Mouse (Mus musculus) regulatory T cell (primary cell): Measurements from ENCODE around the gene Cep350.
"Not testable (repeated sequence)": the region's sequence is repeated elsewhere in the genome, so short reads cannot be mapped to it uniquely, and the experiment has no call there.

Source experiments
- in situ Hi-C: fragments of 300-600 bp; cut with MboI, MseI; formaldehyde crosslinking; loops from one replicate; pipeline ENCODE4 v1.15.1; 2025; ENCODE audit warnings: high pct_unique_total_duplicates

The Cep350 gene

GRCm38 (mm10) chr1:155886846-155887245 lies 86.2 kb downstream of the Cep350 start:
- in situ Hi-C loops, result no loop called here

DNA sequence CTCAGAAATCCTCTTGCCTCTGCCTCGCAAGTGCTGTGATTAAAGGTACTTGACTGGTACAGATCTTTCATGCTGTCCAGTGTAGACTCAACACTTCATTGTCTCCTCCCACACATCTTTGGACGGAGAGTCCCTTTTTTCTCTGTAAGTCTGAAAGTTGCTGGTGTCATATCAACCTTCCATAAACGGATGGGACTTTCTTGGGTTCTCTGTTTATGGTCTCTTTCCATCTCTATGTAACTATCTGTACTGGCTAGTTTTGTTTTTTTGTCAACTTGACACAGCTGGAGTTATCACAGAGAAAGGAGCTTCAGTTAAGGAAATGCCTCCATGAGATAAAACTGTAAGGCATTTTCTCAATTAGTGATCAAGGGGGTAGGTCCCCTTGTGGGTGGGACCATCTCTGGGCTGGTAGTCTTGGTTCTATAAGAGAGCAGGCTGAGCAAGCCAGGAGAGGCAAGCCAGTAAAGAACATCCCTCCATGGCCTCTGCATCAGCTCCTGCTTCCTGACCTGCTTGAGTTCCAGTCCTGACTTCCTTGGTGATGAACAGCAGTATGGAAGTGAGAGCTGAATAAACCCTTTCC lies 90.3 kb downstream of the Cep350 start:
- in situ Hi-C loops, result not testable (repeated sequence)

- in situ Hi-C loops, result no loop called here
Observed at GRCm38 (mm10) chr1:155879596-155879995, 93.5 kb downstream of the Cep350 start.

DNA sequence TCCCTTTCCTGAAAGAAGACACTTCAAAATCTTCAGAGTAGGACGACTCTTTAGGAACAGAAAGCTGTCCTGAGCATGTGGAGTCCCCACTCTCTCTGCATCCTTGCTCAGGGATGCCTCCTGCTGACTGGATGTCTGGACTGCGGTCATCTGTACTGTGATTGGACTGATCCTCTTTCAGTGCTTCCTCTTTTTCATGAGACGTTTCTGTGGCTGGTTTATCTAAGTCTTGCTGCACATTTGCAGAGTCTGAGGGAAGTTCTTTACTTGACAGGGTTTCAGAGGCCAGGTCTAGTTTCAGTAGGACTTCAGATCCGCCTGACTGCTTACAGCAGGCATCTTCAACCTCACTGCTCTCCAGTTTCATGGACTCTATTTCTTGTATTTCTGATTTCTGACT lies 110.1 kb downstream of the Cep350 start:
- in situ Hi-C loops, result no loop called here

DNA sequence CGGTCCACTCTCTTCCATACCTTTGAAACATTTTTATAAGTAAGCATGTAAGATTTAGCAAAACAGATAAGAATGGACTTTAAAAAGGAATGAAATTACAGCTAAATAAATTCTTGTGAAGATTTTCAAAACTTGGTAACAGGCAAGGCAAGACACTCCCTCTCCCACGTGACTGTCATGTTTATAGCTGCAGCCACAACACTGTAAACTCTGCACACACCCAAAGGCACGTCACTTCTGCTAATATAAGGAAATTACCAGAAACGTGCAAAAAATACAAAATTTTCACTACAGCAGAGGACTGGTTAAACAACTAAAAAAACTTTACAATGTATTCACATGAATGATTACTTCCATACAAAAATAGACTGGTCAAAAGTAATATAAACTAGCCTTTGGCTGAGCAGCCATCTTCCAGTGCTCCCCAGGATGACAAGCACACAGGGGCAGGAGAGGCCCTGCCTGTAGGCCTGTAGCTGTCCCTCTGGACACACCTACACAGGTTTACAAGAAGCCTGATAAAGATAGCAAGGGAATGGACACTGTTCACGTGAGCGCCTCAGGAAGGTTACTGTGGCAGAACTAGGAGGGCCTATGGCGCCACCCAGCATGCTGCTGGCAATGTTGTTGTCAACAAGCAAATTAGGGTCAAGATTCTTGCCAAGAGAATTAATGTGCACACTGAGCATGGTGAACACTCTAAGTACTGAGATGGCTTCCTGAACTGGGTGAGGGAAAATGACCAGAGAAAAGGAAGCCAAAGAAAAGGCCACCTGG lies 117.9 kb downstream of the Cep350 start:
- in situ Hi-C loops, result no loop called here

DNA sequence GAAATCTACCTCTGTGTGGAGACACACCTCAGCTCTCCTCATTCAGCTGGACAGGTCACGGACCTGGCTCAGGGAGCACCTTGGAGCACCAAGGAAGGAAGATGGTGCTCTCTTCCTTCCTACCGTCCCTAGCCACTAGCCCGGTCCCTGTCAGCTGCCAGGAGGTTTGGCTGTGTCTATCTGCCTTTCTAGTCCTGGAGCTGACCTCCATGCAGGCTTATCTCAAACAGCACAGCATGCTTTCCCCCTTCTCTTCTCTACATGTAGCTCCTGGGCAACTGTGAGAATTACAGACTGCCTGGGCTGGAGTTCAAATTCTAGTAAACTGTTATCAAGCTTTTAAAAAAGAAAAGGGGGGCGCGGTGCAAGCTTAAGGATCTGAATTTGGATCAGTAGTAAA lies 120.0 kb downstream of the Cep350 start:
- in situ Hi-C loops, result no loop called here

DNA sequence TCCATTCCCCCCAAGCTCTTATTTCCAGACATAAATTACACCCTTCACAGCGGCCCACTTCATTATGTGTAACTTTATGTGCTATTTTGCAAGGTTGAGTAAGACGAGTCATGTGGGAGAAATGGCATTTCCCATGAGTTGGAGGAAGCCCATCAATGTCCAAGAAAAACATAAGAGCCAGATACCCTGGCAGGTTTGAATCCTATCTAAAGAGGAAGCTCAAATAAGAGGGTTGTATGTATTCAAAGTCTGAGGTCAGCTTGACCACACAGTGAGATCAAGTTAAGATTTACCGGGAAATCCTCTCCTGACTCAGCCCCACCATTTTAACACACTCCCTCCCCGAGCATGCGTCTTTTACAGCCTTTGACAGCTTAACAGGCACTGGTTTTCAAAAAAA lies 128.8 kb downstream of the Cep350 start:
- in situ Hi-C loops, result no loop called here

GRCm38 (mm10) chr1:155843538-155843937 lies 129.5 kb downstream of the Cep350 start:
- in situ Hi-C loops, result no loop called here

- in situ Hi-C loops, result no loop called here
Observed at GRCm38 (mm10) chr1:155835667-155836066, 137.4 kb downstream of the Cep350 start.

DNA sequence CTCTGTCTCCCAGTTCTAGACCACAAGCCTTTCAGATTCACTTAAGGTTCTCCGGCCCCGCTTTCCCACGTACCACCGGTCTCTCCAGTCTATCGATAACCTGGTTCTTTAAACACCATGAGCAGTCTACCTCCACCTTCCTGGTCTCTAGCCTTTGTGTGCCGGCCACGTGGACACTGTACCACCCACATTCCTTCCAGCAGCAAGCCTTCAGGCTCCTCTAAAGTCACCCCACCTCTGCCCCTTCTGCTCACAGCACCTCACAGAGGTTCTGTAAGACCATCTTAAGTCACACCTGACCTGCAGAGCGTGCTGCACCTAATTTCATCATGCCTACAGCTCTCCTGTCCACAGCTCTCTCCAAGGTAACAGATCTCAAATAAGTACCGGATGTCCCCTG lies 139.4 kb downstream of the Cep350 start:
- in situ Hi-C loops, result no loop called here

GRCm38 (mm10) chr1:155831958-155832357 lies 141.1 kb downstream of the Cep350 start:
- in situ Hi-C loops, result no loop called here

DNA sequence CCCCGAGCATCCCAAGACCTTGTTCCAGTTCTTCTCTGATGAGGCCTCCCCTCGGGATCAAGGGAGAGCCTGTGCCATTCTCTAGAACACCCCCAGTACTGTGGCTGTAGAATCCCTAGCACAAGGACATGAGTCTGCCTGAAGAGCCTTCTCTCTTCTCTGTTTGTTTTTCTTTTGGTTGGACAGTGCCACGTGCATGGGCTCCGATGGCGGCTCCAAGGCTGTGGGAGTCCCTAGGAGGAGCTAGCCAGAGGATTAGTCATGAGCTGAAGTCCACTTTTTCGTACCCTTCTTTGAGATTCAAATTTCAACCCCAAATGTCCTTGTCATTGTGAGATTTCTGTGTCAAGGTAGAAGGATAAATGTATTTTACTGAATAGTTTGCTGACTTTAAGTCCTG lies 142.2 kb downstream of the Cep350 start:
- in situ Hi-C loops, result no loop called here

DNA sequence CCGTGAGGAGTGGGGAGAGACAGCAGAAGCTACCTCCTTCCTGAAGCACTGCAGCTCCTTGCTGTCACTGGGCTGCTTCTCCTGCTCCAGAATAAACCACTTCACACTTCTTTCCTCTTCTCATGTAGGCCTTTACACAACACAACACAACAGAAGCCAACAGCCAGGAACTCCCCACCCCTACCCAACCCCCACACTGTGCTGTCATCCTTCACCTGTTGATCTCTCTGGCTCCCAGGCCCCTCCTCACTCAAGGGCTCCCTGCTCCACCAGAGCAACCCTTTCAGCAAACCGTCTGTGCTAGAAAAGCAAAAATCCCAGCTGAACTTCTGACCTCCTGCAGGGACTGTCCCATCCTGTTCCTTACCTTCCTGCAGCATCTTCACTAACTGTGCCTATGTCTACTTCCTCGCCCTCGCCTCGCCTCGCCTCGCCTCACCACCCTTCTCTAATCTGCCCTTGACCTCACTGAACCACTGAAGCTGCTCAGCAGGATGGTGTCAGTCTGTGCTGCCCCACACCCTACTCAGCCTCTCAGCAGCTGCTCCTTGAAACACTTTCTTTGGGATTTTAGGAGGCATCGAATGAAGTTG lies 145.3 kb downstream of the Cep350 start:
- in situ Hi-C loops, result no loop called here

GRCm38 (mm10) chr1:155826803-155827395 lies 146.2 kb downstream of the Cep350 start:
- in situ Hi-C loops, result no loop called here

DNA sequence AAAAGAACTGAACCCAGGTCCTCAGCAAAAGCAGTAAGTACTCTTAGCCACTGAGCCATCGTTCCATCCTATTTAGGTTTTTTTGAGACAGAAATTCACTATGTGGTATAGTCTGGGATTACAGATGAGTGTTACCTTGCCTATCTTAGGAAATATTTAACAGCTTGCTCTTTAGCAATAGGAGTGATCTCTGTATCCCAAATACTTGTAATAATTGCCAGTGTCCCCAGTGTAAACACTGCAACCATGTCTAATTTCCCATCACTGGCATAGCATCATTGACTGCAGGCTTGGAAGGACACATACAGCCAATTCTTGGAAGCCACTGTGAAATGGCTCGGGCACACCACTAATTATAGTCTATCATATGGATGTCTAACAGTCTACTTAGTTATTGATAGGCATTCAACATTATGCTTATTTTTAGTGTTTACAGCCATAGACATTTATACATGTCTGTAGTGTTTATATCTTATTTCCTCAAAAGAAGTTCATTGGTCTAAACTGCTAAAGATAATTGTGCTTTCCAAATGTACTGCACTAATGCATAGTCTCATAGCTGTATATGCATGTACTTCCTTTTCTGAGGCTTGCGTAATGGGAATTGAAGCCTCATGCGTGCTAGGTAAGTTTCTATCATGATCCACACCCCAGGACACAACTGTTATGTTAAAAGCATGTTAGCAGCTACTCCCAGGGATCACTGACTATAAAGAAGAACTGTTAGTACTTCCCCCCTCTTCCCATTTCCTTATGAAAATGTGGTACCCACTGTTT lies 146.9 kb downstream of the Cep350 start:
- in situ Hi-C loops, result no loop called here

- in situ Hi-C loops, result no loop called here
Observed at GRCm38 (mm10) chr1:155820646-155821045, 152.4 kb downstream of the Cep350 start.

DNA sequence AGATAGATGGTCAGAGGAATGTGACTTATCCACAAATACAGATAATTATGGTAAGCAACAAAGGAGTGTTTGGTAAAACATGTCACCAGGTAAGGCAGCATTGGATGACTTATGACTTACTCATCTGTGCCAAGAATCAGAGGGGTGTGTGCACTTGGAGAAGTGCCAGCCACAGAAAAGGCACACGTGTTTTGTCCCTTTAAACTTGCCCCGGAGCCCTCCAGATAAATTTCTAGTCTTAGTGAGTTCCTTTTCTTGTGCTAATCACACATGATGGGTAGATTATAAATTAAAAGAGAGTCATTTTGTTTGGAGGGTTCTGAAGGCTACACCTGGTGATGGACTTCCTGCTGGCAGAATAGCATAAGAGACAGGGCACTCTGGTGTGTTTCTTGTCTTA lies 156.9 kb downstream of the Cep350 start:
- in situ Hi-C loops, result no loop called here

GRCm38 (mm10) chr1:155812581-155813499 lies 160.2 kb downstream of the Cep350 start, which contains the start of gene Qsox1:
Gene Qsox1, minus strand, starts transcription at chr1:155812889.
- in situ Hi-C loops, result no loop called here

GRCm38 (mm10) chr1:155811995-155812580 lies 161.0 kb downstream of the Cep350 start:
- in situ Hi-C loops, result no loop called here

DNA sequence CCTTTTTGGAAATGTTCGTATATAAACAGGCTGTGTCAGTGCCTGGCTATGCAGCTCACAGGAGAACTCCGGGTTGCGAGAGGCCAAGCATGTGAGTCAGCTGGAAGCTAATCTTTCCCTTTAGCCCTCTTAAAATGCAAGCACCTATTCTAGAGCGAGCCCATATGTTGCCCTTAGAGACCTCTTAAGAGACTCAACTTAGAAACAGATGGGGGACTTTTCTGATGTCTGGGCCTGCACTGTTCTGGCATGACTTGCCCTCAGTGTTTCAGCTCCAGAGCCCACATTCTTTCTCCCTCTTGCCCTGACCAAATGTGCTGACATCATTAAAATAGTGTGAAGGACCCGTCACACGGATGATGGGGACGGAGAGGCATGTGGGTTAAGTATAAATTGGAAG lies 162.4 kb downstream of the Cep350 start:
- in situ Hi-C loops, result no loop called here
